Mouse (Mus musculus): Measurements from ENCODE around the gene Tab1. TPM values are rescaled to one million over a fixed set of nuclear protein-coding genes. Genes with fewer than 3 reads are reported as not detected.

The Tab1 gene
- polyA plus RNA-seq, 1 experiment from 2014 or later = 36.7 TPM

- no peak overlapping the region for H3K9ac ChIP-seq (ENCODE audit: low read length)
- no peak for DNase-seq (ENCODE audit: low spot score)
- peaks cover 10% of the 10 kb centered on the region for H3K4me1 ChIP-seq (replicated peaks; ENCODE audit: control insufficient read depth, insufficient read depth, low read length)
These were observed 32.7 kb upstream of the Tab1 start for GRCm38 (mm10) chr15:80100196-80100595.

GRCm38 (mm10) chr15:80100871-80101270, 32.1 kb upstream of the Tab1 start:
- no peak overlapping the region for H3K9ac ChIP-seq (ENCODE audit: low read length)
- peaks cover 10% of the 10 kb centered on the region for H3K4me1 ChIP-seq (replicated peaks; ENCODE audit: control insufficient read depth, insufficient read depth, low read length)
- H3K27ac ChIP-seq (ENCODE audit: low read depth, low read length) = no peak overlapping the region
- H3K4me3 ChIP-seq (ENCODE audit: low read depth, low read length) = no peak overlapping the region
- ATAC-seq (replicated peaks; ENCODE audit: low FRiP score) = no peak
- no peaks in the 10 kb centered on the region for H3K9me3 ChIP-seq (ENCODE audit: control insufficient read depth, low read length)
- DNase-seq (ENCODE audit: low spot score) = no peak
- H3K27me3 ChIP-seq (ENCODE audit: control insufficient read depth, insufficient read depth, low read length) = no peaks in the 10 kb centered on the region; the same call in 1 of the 2 replicates
- 86% methylated on average over 10 of the region's 10 CpGs for WGBS
- H3K4me2 ChIP-seq (ENCODE audit: low read depth, low read length, severe bottlenecking) = no peak overlapping the region
- no peaks in the 10 kb centered on the region for H3K36me3 ChIP-seq (ENCODE audit: control insufficient read depth, insufficient read depth, low read length)

More at GRCm38 (mm10) chr15:80100196-80100595, 32.7 kb upstream of the Tab1 start:
- Histone ChIP-seq H3K4me2 (ENCODE audit: low read depth, low read length, severe bottlenecking) (no peak overlapping the region), H3K27me3 (ENCODE audit: control insufficient read depth, insufficient read depth, low read length) (no peaks in the 10 kb centered on the region; the same call in 1 of the 2 replicates), H3K36me3 (ENCODE audit: control insufficient read depth, insufficient read depth, low read length) (no peaks in the 10 kb centered on the region), H3K4me3 (ENCODE audit: low read depth, low read length) (no peak overlapping the region), H3K9me3 (ENCODE audit: control insufficient read depth, low read length) (no peaks in the 10 kb centered on the region), H3K27ac (ENCODE audit: low read depth, low read length) (no peak overlapping the region)
- ATAC-seq (replicated peaks; ENCODE audit: low FRiP score) = no peak
- WGBS = 84% methylated on average over 3 of the region's 3 CpGs

- no peak overlapping the region for H3K4me3 ChIP-seq (ENCODE audit: low read depth, low read length)
- H3K9me3 ChIP-seq (ENCODE audit: control insufficient read depth, low read length) = no peaks in the 10 kb centered on the region
- no peak overlapping the region for H3K4me2 ChIP-seq (ENCODE audit: low read depth, low read length, severe bottlenecking)
- no peak overlapping the region for H3K9ac ChIP-seq (ENCODE audit: low read length)
- peaks cover 10% of the 10 kb centered on the region for H3K4me1 ChIP-seq (replicated peaks; ENCODE audit: control insufficient read depth, insufficient read depth, low read length)
- H3K27me3 ChIP-seq (ENCODE audit: control insufficient read depth, insufficient read depth, low read length) = no peaks in the 10 kb centered on the region
- H3K27ac ChIP-seq (ENCODE audit: low read depth, low read length) = no peak overlapping the region
- WGBS = 81% methylated on average over 6 of the region's 6 CpGs
- ATAC-seq (replicated peaks; ENCODE audit: low FRiP score) = no peak
- no peak for DNase-seq (ENCODE audit: low spot score)
- no peaks in the 10 kb centered on the region for H3K36me3 ChIP-seq (ENCODE audit: control insufficient read depth, insufficient read depth, low read length)
These were observed 31.4 kb upstream of the Tab1 start for GRCm38 (mm10) chr15:80101503-80101902.

GRCm38 (mm10) chr15:80102495-80102894, 30.4 kb upstream of the Tab1 start:
- DNase-seq (ENCODE audit: low spot score) = no peak

GRCm38 (mm10) chr15:80105490-80106410, 27.2 kb upstream of the Tab1 start:
- H3K36me3 ChIP-seq (ENCODE audit: control insufficient read depth, insufficient read depth, low read length) = no peaks in the 10 kb centered on the region
- H3K27ac ChIP-seq (ENCODE audit: low read depth, low read length) = no peak overlapping the region
- ATAC-seq (replicated peaks; ENCODE audit: low FRiP score) (no peak), DNase-seq (ENCODE audit: low spot score) (no peak)
- H3K4me1 ChIP-seq (replicated peaks; ENCODE audit: control insufficient read depth, insufficient read depth, low read length) = no peaks in the 10 kb centered on the region
- H3K4me2 ChIP-seq (ENCODE audit: low read depth, low read length, severe bottlenecking) = no peak overlapping the region
- H3K9me3 ChIP-seq (ENCODE audit: control insufficient read depth, low read length) = no peaks in the 10 kb centered on the region
- H3K9ac ChIP-seq (ENCODE audit: low read length) = no peak overlapping the region
- H3K4me3 ChIP-seq (ENCODE audit: low read depth, low read length) = no peak overlapping the region
- no peaks in the 10 kb centered on the region for H3K27me3 ChIP-seq (ENCODE audit: control insufficient read depth, insufficient read depth, low read length)
- WGBS = 73% methylated on average over 12 of the region's 12 CpGs

More at GRCm38 (mm10) chr15:80102495-80102894, 30.4 kb upstream of the Tab1 start:
- H3K9ac ChIP-seq (ENCODE audit: low read length) = no peak overlapping the region
- ATAC-seq (replicated peaks; ENCODE audit: low FRiP score) = no peak
- H3K27me3 ChIP-seq (ENCODE audit: control insufficient read depth, insufficient read depth, low read length) = no peaks in the 10 kb centered on the region
- 86% methylated on average over 6 of the region's 6 CpGs for WGBS
- H3K9me3 ChIP-seq (ENCODE audit: control insufficient read depth, low read length) = no peaks in the 10 kb centered on the region
- H3K4me1 ChIP-seq (replicated peaks; ENCODE audit: control insufficient read depth, insufficient read depth, low read length) = peaks cover 5% of the 10 kb centered on the region
- no peak overlapping the region for H3K4me2 ChIP-seq (ENCODE audit: low read depth, low read length, severe bottlenecking)
- H3K27ac ChIP-seq (ENCODE audit: low read depth, low read length) = no peak overlapping the region
- H3K4me3 ChIP-seq (ENCODE audit: low read depth, low read length) = no peak overlapping the region
- no peaks in the 10 kb centered on the region for H3K36me3 ChIP-seq (ENCODE audit: control insufficient read depth, insufficient read depth, low read length)

GRCm38 (mm10) chr15:80107143-80107542, 25.8 kb upstream of the Tab1 start:
- DNase-seq (ENCODE audit: low spot score) (no peak), ATAC-seq (replicated peaks; ENCODE audit: low FRiP score) (no peak)
- Histone ChIP-seq H3K4me2 (ENCODE audit: low read depth, low read length, severe bottlenecking) (no peak overlapping the region), H3K36me3 (ENCODE audit: control insufficient read depth, insufficient read depth, low read length) (no peaks in the 10 kb centered on the region), H3K27me3 (ENCODE audit: control insufficient read depth, insufficient read depth, low read length) (no peaks in the 10 kb centered on the region), H3K9ac (ENCODE audit: low read length) (no peak overlapping the region), H3K27ac (ENCODE audit: low read depth, low read length) (no peak overlapping the region), H3K9me3 (ENCODE audit: control insufficient read depth, low read length) (no peaks in the 10 kb centered on the region), H3K4me3 (ENCODE audit: low read depth, low read length) (no peak overlapping the region), H3K4me1 (replicated peaks; ENCODE audit: control insufficient read depth, insufficient read depth, low read length) (no peaks in the 10 kb centered on the region)
- 97% methylated on average over 8 of the region's 8 CpGs for WGBS

- Histone ChIP-seq H3K9ac (ENCODE audit: low read length) (no peak overlapping the region), H3K27ac (ENCODE audit: low read depth, low read length) (no peak overlapping the region), H3K4me2 (ENCODE audit: low read depth, low read length, severe bottlenecking) (no peak overlapping the region), H3K4me3 (ENCODE audit: low read depth, low read length) (no peak overlapping the region), H3K9me3 (ENCODE audit: control insufficient read depth, low read length) (no peaks in the 10 kb centered on the region), H3K36me3 (ENCODE audit: control insufficient read depth, insufficient read depth, low read length) (no peaks in the 10 kb centered on the region), H3K4me1 (replicated peaks; ENCODE audit: control insufficient read depth, insufficient read depth, low read length) (no peaks in the 10 kb centered on the region), H3K27me3 (ENCODE audit: control insufficient read depth, insufficient read depth, low read length) (no peaks in the 10 kb centered on the region)
- no peak for ATAC-seq (replicated peaks; ENCODE audit: low FRiP score)
- no peak for DNase-seq (ENCODE audit: low spot score)
- WGBS = 89% methylated on average over 3 of the region's 3 CpGs
These were observed 25.4 kb upstream of the Tab1 start for GRCm38 (mm10) chr15:80107575-80107974.

- no peaks in the 10 kb centered on the region for H3K4me1 ChIP-seq (replicated peaks; ENCODE audit: control insufficient read depth, insufficient read depth, low read length)
- DNase-seq (ENCODE audit: low spot score) (no peak), ATAC-seq (replicated peaks; ENCODE audit: low FRiP score) (no peak)
- no peaks in the 10 kb centered on the region for H3K27me3 ChIP-seq (ENCODE audit: control insufficient read depth, insufficient read depth, low read length)
- no peaks in the 10 kb centered on the region for H3K9me3 ChIP-seq (ENCODE audit: control insufficient read depth, low read length)
- WGBS = 84% methylated on average over 12 of the region's 12 CpGs
- H3K9ac ChIP-seq (ENCODE audit: low read length) = no peak overlapping the region
- H3K4me3 ChIP-seq (ENCODE audit: low read depth, low read length) = no peak overlapping the region
- no peak overlapping the region for H3K4me2 ChIP-seq (ENCODE audit: low read depth, low read length, severe bottlenecking)
- no peaks in the 10 kb centered on the region for H3K36me3 ChIP-seq (ENCODE audit: control insufficient read depth, insufficient read depth, low read length)
- H3K27ac ChIP-seq (ENCODE audit: low read depth, low read length) = no peak overlapping the region
These were observed 21.5 kb upstream of the Tab1 start for GRCm38 (mm10) chr15:80111436-80111835.

- no peak overlapping the region for H3K27ac ChIP-seq (ENCODE audit: low read depth, low read length)
- no peak for DNase-seq (ENCODE audit: low spot score)
- no peaks in the 10 kb centered on the region for H3K36me3 ChIP-seq (ENCODE audit: control insufficient read depth, insufficient read depth, low read length)
- no peak for ATAC-seq (replicated peaks; ENCODE audit: low FRiP score)
- no peaks in the 10 kb centered on the region for H3K4me1 ChIP-seq (replicated peaks; ENCODE audit: control insufficient read depth, insufficient read depth, low read length)
- no peaks in the 10 kb centered on the region for H3K9me3 ChIP-seq (ENCODE audit: control insufficient read depth, low read length)
- WGBS = 49% methylated on average over 2 of the region's 2 CpGs
- H3K4me2 ChIP-seq (ENCODE audit: low read depth, low read length, severe bottlenecking) = no peak overlapping the region
- H3K27me3 ChIP-seq (ENCODE audit: control insufficient read depth, insufficient read depth, low read length) = no peaks in the 10 kb centered on the region
- no peak overlapping the region for H3K9ac ChIP-seq (ENCODE audit: low read length)
- H3K4me3 ChIP-seq (ENCODE audit: low read depth, low read length) = no peak overlapping the region
These were observed 20.4 kb upstream of the Tab1 start for GRCm38 (mm10) chr15:80112499-80112898.
